Mouse (Mus musculus) right cerebral cortex, postnatal 4 days (tissue): ENCODE data around the gene Piwil1.
"Not testable (repeated sequence)": the region's sequence is repeated elsewhere in the genome, so short reads cannot be mapped to it uniquely, and the experiment has no call there.

Source experiments
- DNase-seq: peaks from one replicate; pipeline ENCODE4 v3.0.0-alpha.2; 2022

Gene Piwil1

DNA sequence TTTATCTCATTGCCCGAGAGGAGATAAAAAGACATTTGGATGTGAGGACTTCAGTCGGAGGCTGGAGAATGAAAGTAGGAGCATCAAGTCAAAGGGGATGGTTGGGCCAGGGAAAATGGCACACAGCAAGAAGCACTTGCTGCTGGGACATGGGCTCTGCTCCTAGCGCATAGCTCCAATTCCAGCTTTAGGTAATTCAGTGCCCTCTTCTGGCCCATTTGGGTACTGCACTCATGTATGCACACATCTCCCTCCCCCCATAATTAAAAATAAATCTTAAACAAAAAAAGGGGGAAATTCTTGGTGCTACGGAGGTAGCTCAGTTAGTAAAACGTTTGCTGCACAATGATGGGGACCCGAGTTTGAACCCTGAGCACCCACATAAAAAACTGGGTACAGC, 9.5 kb downstream of the Piwil1 start:
- peak; percentile 65 for DNase-seq

DNA sequence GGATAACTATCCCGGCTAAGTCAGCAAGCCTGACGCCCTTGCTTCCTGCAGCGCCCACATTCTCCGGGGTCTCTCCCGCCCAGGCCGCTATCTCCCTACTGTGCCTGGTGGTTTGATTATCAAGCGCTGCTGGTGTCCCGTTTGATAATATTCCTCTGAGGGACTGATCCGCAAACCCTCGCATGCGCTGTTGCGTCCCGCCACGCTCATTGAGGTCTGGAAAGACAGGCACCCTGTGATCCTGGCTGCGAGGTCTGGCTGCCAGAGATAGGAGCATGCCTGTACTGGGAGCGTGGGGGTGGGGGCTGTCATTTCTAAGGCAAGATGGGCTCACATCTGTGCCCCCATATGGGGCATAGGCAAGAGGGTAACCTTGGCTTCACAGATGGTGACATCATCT, 12.8 kb downstream of the Piwil1 start:
- no peak for DNase-seq

DNA sequence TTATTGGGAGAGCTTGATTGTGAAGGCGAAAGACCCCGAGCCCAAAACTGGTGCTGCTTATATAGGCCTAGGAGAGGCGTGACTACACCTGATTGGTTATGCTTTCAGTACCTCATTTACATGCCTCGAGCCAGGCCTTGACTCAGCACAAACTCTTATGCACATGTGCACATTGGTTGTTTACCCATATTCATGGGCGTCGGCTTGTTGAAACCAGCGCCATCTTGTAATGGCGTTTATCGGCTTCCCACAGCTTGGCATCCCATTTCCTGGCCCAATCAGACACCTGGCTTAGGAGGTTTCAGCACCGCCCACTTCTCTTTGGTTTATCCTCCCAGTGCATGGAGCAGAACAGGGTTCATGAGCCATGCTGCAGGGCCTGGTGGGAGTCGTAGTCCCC, 18.1 kb downstream of the Piwil1 start:
- not testable (repeated sequence) for DNase-seq

DNA sequence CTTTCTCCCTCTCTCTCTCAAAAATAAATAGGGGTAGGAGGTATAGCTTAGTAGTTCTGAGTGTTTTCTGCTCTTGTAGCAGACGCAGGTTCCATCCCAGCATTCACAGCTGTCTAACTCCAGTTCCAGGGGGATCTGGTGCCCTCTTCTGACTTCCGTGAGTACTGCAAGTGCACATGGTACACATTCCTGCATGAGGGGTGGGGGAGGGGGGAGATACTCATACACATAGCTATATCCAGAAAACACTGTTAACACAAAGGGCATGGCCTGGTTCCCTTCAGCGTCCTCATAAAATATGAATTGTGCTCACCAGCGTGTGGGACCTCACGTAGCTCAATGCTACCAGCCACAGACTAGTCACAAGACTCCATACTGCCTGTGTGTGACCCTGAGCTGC, 27.0 kb downstream of the Piwil1 start:
- DNase-seq: peak; percentile 29

DNA sequence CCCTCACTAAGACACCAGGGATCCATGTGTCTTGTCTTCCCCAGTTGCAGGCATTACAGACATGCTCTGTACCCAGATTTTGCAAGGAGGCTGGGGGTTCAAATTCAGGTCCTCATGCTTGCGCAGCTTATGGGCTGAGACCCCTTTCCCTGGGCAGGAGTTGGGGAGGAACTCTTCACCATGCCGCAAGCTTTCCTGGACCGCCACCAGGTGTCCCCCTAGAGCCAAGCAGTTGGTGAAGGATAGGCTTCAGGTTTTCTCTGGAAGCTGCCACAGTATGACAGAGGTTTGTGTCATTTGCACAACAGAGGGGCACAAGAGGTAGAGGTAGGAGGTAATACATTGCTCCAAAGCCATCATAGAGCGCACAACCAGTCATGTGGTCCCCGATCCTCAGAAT, 28.3 kb downstream of the Piwil1 start:
- peak; percentile 76 for DNase-seq

DNA sequence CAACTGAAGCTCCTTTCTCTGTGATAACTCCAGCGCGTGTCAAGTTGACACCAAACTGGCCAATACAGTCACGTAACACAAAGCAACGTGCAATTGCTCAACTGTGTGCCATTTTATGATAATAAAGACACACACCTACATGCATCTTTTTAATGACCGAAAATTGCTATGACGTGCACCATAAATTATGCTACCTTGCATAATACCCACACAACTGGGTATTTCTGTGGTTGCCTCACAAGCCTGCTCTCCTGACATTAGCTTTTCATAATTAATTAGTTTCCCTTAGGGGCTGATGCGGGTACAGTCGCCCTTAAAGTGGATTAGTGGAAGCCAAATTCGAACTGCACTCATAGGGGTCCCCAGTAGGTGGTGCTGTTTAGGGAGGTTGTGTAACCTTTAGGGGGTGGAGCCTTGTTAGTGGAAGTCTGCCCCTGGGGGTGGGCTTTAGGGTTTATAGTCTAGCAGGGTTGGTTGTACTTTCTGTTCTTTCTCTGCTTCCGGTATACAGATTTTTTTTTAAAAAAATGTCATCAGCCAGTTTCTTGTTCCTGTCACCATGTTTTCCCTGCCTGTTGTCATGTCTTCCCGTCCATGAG, 30.2 kb downstream of the Piwil1 start:
- no peak for DNase-seq

DNA sequence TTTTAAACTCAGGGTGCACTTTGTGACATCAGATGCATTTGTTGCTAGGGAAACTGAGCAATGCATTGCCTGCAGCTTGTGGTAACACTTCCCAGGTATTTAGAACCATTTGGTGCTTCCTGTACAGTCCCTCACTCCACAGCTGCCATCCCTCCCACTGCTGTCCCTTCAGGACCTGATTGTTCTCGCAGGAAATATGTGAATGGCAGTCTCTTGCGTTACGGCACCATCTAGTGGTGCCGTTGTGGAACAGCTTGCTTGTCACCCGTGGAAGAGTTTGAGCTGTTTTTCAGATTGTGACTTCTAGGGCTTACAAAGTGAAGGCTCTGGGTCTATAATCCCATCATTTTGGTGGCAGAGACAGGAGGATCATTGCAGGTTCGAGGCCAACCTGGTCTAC, 31.6 kb downstream of the Piwil1 start:
- peak; percentile 40 for DNase-seq

DNA sequence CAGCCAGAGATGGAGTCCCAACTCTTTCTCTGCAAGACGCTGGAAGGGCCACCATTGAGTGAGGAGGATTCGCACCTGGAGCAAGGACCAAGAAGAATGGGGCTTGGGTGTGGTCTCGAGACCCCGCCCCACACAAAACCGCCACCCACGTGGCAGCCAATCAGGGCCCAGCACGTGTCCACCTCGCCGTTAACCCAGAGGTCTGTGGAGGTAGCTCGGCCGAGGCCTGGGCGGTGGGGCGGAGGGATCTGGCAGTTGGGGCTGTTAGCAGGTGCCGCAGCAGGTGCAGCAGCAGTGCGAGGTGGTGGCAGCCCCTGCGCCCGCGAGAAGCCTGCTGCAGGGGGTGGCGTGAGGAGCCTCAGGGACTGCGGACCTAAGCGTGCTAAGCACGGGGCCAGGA, 33.6 kb downstream of the Piwil1 start:
- DNase-seq: no peak

DNA sequence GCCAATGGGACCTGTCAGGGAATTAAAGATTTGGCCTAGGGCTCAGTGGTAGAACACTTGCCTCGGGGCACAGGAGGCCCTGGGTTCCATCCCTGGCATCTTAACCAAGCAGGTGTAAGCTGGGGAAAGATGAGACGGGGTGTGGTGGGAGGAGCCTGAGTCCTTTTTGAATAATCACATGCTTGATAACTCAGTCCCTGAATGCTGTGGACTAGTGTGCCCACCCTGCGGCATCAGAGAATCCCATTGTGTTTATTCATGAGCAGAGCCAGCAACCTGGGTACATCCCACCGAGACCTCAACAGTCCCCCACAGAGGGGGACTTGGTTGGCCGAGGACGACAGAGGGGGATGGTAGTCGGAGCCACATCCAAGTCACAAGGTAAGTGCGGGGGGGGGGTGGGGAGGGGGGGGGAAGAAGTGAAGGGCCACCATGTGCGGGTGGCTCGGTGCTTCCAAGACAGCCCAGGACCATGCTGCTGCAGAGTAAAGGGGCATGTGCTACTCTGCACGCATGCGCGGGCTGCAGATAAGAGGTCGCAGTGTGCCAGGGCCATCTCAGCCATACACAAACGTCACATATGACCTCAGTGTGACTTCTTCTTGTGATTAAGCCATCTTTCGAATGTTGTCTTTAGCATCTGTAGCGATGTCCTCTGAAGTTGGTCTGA, 37.0 kb downstream of the Piwil1 start:
- DNase-seq: no peak

DNA sequence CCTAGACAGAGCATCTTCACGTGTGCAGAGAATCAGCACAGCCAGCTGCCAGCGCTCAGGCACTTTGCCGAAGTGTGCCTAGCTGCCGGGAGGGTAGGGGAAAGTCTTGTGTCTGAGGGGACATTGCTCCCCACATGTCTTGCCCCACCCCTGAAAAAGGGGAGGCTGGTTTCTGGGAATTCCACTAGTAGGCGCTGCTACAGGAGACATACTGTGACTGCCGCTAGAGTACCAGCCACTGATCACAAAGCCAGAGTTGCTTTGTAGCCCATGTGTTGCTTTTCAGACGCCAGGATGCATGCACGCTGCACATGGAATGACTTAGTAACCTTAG, 37.5 kb downstream of the Piwil1 start:
- DNase-seq: no peak

DNA sequence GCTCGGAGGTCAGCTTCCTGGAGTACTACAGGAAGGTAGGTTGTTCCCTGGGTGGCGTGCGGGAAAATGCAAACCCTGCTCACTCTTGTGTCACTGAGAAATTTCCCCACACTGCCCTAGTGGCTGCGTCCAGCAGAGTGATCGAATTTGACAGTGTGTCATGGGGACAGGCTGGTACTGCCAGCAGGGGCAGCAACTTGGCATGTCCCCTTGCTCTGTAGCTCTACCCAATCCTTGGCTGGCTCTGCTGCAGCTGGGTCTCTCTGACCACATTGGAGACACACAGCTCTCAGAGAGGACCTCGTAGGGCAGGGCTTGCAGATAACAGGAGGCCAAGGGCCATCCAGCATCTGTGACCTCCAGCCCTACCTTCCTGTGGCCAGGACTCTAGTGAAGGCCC, 42.0 kb downstream of the Piwil1 start:
- no peak for DNase-seq

DNA sequence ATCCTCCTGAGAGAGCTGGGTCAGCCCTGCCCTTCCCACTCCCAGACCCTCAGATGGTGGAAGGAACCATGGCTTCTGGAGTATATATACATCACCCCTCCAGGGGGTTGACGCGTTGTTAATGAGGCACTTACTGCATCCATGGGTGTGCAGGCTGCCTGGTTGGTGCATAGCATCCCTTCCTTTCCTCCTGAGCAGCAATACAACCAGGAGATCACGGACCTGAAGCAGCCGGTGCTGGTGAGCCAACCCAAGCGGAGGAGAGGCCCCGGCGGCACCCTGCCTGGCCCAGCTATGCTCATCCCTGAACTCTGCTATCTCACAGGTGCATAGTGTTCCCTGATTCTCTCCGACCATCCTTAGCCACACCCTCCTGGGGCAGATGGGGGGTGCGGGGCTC, 42.9 kb downstream of the Piwil1 start:
- DNase-seq: no peak

DNA sequence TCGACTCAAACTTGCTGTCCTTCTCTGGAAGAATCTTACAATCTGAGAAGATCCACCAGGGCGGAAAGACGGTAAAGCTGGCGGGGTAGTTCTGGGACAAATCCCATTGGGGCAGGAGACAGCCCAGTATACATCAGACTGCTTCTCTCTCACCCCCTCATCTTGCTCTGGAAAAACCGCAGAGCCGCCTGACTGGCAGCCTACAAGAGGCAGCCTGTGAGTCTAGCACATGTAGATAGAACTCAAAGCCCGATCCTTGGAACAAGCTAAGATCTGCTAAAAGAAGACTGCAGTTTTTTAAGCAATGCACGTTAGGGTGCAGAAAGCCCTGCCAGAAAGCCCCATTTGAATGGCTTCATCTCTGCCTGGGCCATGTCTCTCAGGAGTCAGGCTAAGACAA, 43.9 kb downstream of the Piwil1 start:
- no peak for DNase-seq

DNA sequence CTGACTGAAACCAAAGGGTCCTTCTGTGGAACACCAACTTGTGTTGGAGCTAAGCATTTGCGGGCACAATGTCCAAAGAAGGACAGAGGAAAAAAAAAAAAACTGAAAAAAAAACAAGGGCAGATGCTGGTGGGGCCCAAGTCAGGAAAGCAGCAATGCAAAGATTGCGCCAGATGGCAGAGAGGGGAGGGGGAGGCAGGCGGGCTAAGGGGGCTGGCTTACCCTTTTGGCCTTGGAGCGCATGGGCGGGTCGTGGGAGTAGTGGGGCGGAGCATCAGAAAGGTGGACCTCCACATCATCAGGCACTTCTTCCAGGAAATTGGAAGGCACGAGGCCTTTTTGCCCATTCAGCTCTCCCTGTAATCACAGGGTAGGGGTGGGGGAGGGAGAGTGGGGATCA, 58.8 kb downstream of the Piwil1 start:
- DNase-seq: no peak

DNA sequence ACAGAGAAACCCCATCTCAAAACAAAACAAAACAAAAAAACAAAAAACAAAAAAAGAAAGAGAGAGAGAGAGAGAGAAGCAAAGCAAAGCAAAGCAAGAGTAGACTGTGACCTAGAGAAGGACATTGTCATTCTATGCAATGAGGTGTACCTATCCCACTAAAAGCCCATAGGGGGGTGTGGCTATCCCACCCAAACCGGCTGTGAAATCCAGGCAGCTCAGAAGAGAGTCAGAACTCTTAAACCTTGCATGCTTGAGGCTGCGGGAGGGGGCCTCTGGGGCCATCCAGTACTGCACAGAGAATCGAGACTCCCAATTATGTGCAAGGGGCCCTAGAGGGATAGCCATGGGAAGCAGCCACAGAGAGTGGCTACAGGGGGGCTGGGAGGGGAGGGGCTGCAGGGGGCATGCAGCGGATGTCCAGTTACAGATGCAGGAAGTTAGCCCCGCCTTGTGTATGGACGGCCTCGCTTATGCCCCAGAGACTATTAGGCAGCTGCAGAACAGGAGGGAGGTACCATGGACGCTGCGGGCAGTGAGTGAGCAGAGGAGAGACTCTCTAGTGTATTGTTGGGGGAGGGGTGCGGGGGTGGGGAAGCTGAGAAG, 66.8 kb downstream of the Piwil1 start:
- no peak for DNase-seq

DNA sequence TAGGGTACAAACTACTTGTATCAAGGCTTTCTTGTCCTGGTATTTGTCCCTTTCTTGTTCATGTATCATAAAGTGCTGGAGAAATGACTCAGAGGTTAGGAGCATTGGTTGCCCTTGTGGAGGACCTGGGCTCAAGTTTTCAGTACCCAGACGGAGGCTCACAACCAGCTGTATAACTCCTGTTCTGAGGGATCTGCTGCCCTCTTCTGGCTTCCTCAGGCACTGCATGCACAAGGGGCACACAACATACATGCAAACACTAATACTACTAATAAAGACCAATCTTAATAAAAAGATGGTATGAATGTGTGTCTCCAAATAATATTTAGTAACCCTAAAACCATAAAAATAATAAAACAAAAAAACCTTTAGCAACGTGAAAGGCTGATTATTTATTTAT, 74.1 kb downstream of the Piwil1 start:
- no peak for DNase-seq

DNA sequence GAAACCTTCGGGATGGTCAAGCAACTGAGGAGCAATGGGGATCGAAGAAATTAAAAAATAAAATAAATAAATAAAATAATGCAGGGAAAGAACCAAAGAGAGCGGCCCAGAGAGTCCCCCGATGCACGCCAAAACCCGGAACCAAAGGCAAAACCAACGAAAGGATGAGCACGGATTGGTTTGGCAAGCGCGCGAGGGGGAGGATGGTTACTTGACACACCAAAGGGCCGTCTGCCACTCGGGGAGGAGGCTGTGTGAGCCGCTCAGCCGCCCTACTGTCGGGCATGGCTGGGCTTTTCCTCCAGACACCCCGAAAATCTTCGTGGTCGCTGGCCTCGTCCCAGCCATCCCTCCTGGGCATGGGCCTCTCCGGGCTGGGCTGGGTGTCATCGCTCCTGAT, 79.3 kb downstream of the Piwil1 start:
- no peak for DNase-seq

DNA sequence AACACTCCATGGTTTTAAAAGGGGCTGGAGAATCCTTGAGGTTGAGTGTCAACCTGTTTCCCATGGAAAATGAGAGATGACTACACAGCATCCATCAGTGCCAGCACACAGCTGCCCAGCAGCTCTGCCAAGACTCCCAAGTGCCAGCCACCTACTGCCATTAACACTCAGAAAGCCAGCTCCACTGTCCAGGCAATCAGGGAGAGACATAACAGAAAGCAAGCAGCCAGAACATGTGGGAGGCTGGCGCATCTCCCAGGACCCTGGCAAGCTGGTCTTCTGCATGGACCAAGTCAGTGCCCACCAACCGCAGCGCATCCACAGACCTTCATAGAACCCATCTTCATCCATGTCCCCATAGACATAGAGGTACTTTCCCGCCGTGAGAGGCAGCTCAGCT, 98.3 kb downstream of the Piwil1 start:
- no peak for DNase-seq
